Mouse (Mus musculus): Measurements from ENCODE around the gene Tmem38a.

Gene Tmem38a

GRCm38 (mm10) chr8:72571611-72572473, at the start of gene Tmem38a:
Gene Tmem38a, plus strand, starts transcription at chr8:72572055.
- peak; percentile 91 for DNase-seq

GRCm38 (mm10) chr8:72532103-72532502, 39.8 kb upstream of the Tmem38a start:
- no peak for DNase-seq

GRCm38 (mm10) chr8:72534888-72535287, 37.0 kb upstream of the Tmem38a start:
- DNase-seq: no peak

GRCm38 (mm10) chr8:72539234-72539633, 32.6 kb upstream of the Tmem38a start:
- DNase-seq: peak; percentile 29

GRCm38 (mm10) chr8:72547122-72547801, 24.6 kb upstream of the Tmem38a start:
- peak; percentile 15 for DNase-seq

- DNase-seq: peak; percentile 99
Measured at GRCm38 (mm10) chr8:72547802-72548643, 23.8 kb upstream of the Tmem38a start, which contains the start of gene Med26. Gene Med26, minus strand, starts transcription at chr8:72548270.

- no peak for DNase-seq
Measured at GRCm38 (mm10) chr8:72548644-72549313, 23.1 kb upstream of the Tmem38a start.

GRCm38 (mm10) chr8:72549314-72549892, 22.5 kb upstream of the Tmem38a start:
- peak; percentile 67 for DNase-seq

GRCm38 (mm10) chr8:72555770-72556169, 16.1 kb upstream of the Tmem38a start:
- DNase-seq: no peak

- DNase-seq: no peak
Measured at GRCm38 (mm10) chr8:72561111-72561689, 10.7 kb upstream of the Tmem38a start.

- DNase-seq: no peak
Measured at GRCm38 (mm10) chr8:72565970-72566369, 5.9 kb upstream of the Tmem38a start.

GRCm38 (mm10) chr8:72570633-72571610, 933 bp upstream of the Tmem38a start, which contains the start of gene Smim7:
Gene Smim7, minus strand, starts transcription at chr8:72571088.
- DNase-seq: peak; percentile 99

- no peak for DNase-seq
Measured at GRCm38 (mm10) chr8:72572507-72572906, 652 bp downstream of the Tmem38a start.

- no peak for DNase-seq
Measured at GRCm38 (mm10) chr8:72573450-72573849, 1.6 kb downstream of the Tmem38a start.

GRCm38 (mm10) chr8:72575915-72576314, 4.1 kb downstream of the Tmem38a start:
- no peak for DNase-seq

- DNase-seq: no peak
Measured at GRCm38 (mm10) chr8:72577266-72577665, 5.4 kb downstream of the Tmem38a start.

GRCm38 (mm10) chr8:72577941-72578340, 6.1 kb downstream of the Tmem38a start:
- DNase-seq: peak; percentile 56

- DNase-seq: no peak
Measured at GRCm38 (mm10) chr8:72579374-72579773, 7.5 kb downstream of the Tmem38a start.

- peak; percentile 58 for DNase-seq
Measured at GRCm38 (mm10) chr8:72583056-72583771, 11.4 kb downstream of the Tmem38a start.

- no peak for DNase-seq
Measured at GRCm38 (mm10) chr8:72584390-72584789, 12.5 kb downstream of the Tmem38a start.
